Mouse (Mus musculus): ENCODE results near the gene Rnf26.

GRCm38 (mm10) chr9:44067241-44067959 is 45.9 kb downstream of the Rnf26 start:
- TF ChIP-seq ZC3H11A (IDR thresholded peaks at IDR 0.05; ENCODE audit: borderline replicate concordance, low read depth, low read length) (no peak), MAFK (IDR thresholded peaks at IDR 0.05; ENCODE audit: insufficient read depth, low read depth, low read length) (no peak), CHD2 (IDR thresholded peaks at IDR 0.05; ENCODE audit: low read depth, low read length) (no peak)
